Mouse (Mus musculus) adipocyte (in vitro differentiated cells): ENCODE measurements around the gene Serpinb8.

Experiments
- DNase-seq: peaks from one replicate; pipeline ENCODE4 v3.0.0-alpha.2; 2016; ENCODE audit warnings: low spot score

Serpinb8 gene

DNA sequence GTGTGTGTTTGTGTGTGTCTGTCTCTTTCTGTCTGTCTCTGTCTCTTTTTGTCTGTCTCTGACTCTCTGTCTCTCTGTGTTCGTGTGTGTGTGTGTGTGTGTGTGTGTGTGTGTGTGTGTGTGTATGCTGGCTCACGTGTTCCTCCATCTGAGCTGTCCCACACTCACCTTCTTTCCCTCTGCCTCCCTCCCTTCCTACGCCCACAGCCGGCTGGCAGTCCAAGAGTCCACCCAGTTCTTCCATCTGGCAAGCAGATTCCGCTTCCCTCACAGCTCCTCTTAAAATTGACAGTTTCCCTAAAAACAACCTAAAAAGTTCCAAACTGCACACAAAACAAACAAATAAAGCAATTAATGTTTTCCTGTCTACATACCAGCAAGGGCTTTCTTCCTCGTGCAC lies 55.3 kb downstream of the Serpinb8 start:
- DNase-seq: no peak

- DNase-seq: peak; percentile 25
Observed at GRCm38 (mm10) chr1:107657689-107658088, 67.9 kb downstream of the Serpinb8 start.
